Mouse (Mus musculus) urinary bladder, adult 2 months (tissue): ENCODE data around the gene Adgrl3. TPM values are rescaled to one million over a fixed set of nuclear protein-coding genes. Genes with fewer than 3 reads are reported as not detected.

ENCODE experiments used
- DNase-seq: peaks from one replicate; pipeline ENCODE4 v3.0.0; 2022; ENCODE audit warnings: low spot score
- polyA plus RNA-seq: library from polyadenylated mRNA; depleted of rRNA; stranded (reverse); fragments of >200 nt; gene quantifications from 2 replicates; pipeline ENCODE4 v1.2.3, GENCODE M21; 2012

The Adgrl3 gene
- polyA plus RNA-seq, 1 experiment, result 5.9 TPM

GRCm38 (mm10) chr5:81073875-81074274 lies 53.9 kb downstream of the Adgrl3 start:
- no peak for DNase-seq

GRCm38 (mm10) chr5:81076377-81076776 lies 56.4 kb downstream of the Adgrl3 start:
- DNase-seq, result no peak

- DNase-seq, result no peak
Observed at GRCm38 (mm10) chr5:81077031-81077430, 57.1 kb downstream of the Adgrl3 start.

- no peak for DNase-seq
Observed at GRCm38 (mm10) chr5:81077990-81078389, 58.1 kb downstream of the Adgrl3 start.

- DNase-seq, result no peak
Observed at GRCm38 (mm10) chr5:81083698-81084360, 63.9 kb downstream of the Adgrl3 start.

- DNase-seq, result no peak
Observed at GRCm38 (mm10) chr5:81085152-81085551, 65.2 kb downstream of the Adgrl3 start.

- no peak for DNase-seq
Observed at GRCm38 (mm10) chr5:81088667-81089066, 68.7 kb downstream of the Adgrl3 start.

GRCm38 (mm10) chr5:81094618-81095017 lies 74.7 kb downstream of the Adgrl3 start:
- no peak for DNase-seq

GRCm38 (mm10) chr5:81097131-81097530 lies 77.2 kb downstream of the Adgrl3 start:
- DNase-seq, result no peak

- no peak for DNase-seq
Observed at GRCm38 (mm10) chr5:81107431-81107830, 87.5 kb downstream of the Adgrl3 start.

- no peak for DNase-seq
Observed at GRCm38 (mm10) chr5:81124483-81124882, 104.5 kb downstream of the Adgrl3 start.

GRCm38 (mm10) chr5:81127639-81128038 lies 107.7 kb downstream of the Adgrl3 start:
- no peak for DNase-seq

- no peak for DNase-seq
Observed at GRCm38 (mm10) chr5:81136394-81136793, 116.5 kb downstream of the Adgrl3 start.

GRCm38 (mm10) chr5:81155791-81156190 lies 135.9 kb downstream of the Adgrl3 start:
- no peak for DNase-seq

GRCm38 (mm10) chr5:81156281-81156680 lies 136.3 kb downstream of the Adgrl3 start:
- DNase-seq, result no peak

- no peak for DNase-seq
Observed at GRCm38 (mm10) chr5:81156796-81157195, 136.9 kb downstream of the Adgrl3 start.

- DNase-seq, result no peak
Observed at GRCm38 (mm10) chr5:81159013-81159412, 139.1 kb downstream of the Adgrl3 start.

- no peak for DNase-seq
Observed at GRCm38 (mm10) chr5:81160431-81160830, 140.5 kb downstream of the Adgrl3 start.

- DNase-seq, result no peak
Observed at GRCm38 (mm10) chr5:81188871-81189485, 169.0 kb downstream of the Adgrl3 start.

- no peak for DNase-seq
Observed at GRCm38 (mm10) chr5:81200354-81200753, 180.4 kb downstream of the Adgrl3 start.

- DNase-seq, result no peak
Observed at GRCm38 (mm10) chr5:81201885-81202284, 181.9 kb downstream of the Adgrl3 start.

- no peak for DNase-seq
Observed at GRCm38 (mm10) chr5:81218500-81219057, 198.6 kb downstream of the Adgrl3 start.

- DNase-seq, result no peak
Observed at GRCm38 (mm10) chr5:81224465-81224864, 204.5 kb downstream of the Adgrl3 start.
